Mouse (Mus musculus) megakaryocyte, embryonic 14.5 days (primary cell): ENCODE results near the gene Wdr13.

Experiments
- FLI1 ChIP-seq: IDR thresholded peaks from 2 replicates; pipeline ENCODE4 v1.6.1; 2012; ENCODE audit warnings: low read length, inconsistent platforms, mixed read lengths
- GATA1 ChIP-seq: IDR thresholded peaks from 3 replicates; pipeline ENCODE4 v1.6.1; 2012; ENCODE audit warnings: mixed read lengths, low read length, inconsistent platforms, borderline replicate concordance

DNA sequence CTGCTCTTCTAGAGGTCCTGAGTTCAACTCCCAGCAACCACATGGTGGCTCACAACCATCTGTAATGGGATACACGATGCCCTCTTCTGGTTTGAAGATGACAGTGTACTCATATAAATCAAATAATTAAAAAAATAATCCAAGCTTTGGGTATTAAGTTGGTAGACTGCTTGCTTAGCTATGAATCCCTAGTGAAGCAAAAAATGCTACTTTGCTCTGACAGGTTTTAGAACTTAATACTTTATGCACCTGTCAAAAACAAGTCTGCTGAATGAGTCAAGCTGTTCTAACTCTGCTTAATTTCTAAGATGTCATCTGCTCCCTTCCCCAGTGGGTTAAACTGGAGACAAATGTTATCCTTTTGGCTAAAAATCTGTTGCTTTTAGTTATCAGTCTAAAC lies 6.8 kb upstream of the Wdr13 start:
- TF ChIP-seq GATA1 (no peak), FLI1 (no peak)
